Mouse (Mus musculus): Measurements from ENCODE around the gene Idh1.

The Idh1 gene

GRCm38 (mm10) chr1:65113536-65114172 lies 72.6 kb downstream of the Idh1 start:
- no peak for DNase-seq (ENCODE audit: low read depth, low spot score)

GRCm38 (mm10) chr1:65112807-65113196 lies 73.5 kb downstream of the Idh1 start:
- DNase-seq (ENCODE audit: low read depth, low spot score), result no peak

- peak; percentile 84 for DNase-seq (ENCODE audit: low read depth, low spot score)
Measured at GRCm38 (mm10) chr1:65112031-65112806, 74.1 kb downstream of the Idh1 start.

GRCm38 (mm10) chr1:65109756-65110435 lies 76.4 kb downstream of the Idh1 start:
- no peak for DNase-seq (ENCODE audit: low read depth, low spot score)

GRCm38 (mm10) chr1:65109196-65109595 lies 77.1 kb downstream of the Idh1 start:
- no peak for DNase-seq (ENCODE audit: low read depth, low spot score)
